Mouse (Mus musculus): ENCODE results near the gene Pard3b.

Pard3b gene

GRCm38 (mm10) chr1:62388013-62388412 lies 749.4 kb downstream of the Pard3b start:
- no peak for DNase-seq (ENCODE audit: low spot score in 2 of 2)

DNA sequence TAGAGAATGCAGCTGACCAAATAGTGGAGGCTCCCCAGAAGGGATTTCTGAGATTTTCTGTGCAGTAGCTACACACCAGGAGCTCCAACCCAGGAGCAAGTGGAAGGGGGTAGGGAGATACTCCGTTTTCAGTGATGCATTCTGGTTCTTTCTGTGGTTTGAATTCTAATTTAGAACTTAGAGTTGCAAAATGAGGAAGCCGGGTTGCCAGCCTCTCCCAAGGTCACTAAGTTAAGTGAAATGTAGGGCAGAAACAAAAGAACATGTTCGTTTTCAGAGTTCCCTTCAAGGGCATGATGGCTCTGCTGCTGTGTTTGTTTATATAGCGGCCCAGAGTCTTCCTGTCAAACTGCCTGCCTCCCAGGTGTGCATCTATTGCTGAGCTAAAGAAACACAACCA lies 754.2 kb downstream of the Pard3b start:
- no peak for DNase-seq (ENCODE audit: low spot score in 2 of 2)

GRCm38 (mm10) chr1:62394555-62394954 lies 755.9 kb downstream of the Pard3b start:
- no peak for DNase-seq (ENCODE audit: low spot score in 2 of 2)

DNA sequence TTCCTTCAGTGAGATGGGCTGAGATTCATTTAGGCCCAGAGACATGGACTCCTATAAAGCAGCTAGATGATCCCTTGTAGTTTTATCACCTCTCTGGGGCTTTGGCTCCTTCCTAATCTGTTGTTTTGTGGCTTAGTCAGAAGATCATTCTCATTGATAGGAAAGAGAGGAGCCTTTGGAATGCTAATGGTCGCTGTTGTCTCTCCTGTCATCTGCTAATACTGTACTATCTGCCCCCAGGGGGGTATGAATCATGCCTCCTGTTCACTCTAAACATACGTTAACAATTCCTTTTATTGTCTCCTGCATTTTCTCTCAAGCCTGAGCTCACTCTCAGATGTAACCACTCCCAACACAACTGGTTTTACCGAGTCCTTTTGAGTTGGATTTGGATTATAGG lies 759.6 kb downstream of the Pard3b start:
- no peak for DNase-seq (ENCODE audit: low spot score in 2 of 2)

DNA sequence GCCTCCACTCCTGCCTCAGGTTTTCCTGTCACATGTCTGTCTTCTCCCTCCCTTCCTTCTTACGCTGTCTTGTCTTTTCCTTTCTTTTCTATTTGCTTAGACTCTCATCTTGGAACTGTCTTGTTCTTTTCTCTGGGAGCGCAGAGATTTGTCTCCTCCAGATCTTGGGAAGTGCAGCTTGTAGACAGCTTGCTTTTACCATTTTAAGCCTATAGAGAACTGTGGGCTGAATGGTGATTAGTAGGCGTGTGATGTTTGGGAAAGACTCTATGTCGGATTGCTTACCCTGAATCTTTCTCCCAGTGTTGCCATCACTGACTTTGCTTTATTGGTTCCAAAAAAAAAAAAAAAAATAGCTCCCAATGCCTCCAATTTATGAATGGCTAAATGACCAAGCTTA lies 760.1 kb downstream of the Pard3b start:
- DNase-seq (ENCODE audit: low spot score in 2 of 2), result no peak

DNA sequence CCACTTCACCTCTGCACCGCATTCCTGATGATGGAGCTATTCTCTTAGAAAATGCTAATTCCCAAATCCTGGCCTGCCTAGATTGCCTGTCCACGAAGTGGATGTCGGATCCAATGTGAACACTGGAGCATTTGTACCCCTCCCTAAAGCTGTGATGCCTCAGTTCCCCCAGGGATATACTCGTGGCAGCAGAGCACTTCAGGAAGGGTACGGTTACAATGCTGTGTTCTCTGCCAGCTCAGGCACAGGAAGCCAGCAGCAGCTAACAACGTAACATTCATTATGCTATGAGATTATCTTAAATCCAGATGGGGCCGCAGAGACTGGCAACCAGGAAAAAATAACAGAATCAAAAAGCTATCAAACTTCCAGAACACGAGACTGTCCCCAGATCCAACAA lies 766.4 kb downstream of the Pard3b start:
- DNase-seq (ENCODE audit: low spot score in 2 of 2), result no peak

DNA sequence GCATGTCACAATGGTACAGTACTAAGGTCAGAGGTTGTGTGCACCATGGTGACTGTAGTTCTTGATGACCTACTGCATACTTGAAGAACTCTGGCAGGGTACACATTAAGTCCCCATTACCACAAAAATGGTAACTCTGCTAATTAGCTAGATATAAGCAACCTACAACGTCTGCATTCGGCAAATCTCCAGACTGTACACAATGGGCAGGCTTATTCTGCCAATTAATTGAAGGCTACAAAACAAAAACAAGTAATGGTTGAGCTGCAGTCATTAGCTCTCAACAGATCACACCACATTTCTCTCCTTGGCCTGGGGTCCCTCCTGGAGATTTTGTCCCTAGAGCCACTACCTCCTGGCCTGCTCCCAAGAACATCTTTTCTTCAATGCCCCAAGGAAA lies 772.7 kb downstream of the Pard3b start:
- DNase-seq (ENCODE audit: low spot score in 2 of 2), result no peak

GRCm38 (mm10) chr1:62412019-62412418 lies 773.4 kb downstream of the Pard3b start:
- no peak for DNase-seq (ENCODE audit: low spot score in 2 of 2)

GRCm38 (mm10) chr1:62412988-62413387 lies 774.4 kb downstream of the Pard3b start:
- no peak for DNase-seq (ENCODE audit: low spot score in 2 of 2)

DNA sequence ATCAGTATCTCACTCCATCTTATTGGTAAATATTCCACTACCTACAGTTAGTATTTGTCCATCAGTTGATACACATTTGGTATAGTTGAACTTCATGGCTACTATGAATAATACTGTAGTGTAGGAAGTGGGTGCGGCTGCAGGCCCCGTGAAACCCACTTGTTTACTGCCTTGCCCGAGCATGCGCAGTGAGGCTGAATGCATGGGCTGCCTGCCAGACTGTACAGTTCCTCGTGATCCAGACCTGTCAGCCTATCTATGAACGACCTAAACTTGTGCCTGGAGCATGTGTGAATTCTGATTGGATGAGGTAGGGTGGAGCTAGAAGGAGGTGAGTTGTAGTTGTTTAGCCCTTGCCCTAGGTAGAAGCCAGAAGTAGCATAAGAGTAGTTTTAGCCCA lies 775.9 kb downstream of the Pard3b start:
- no peak for DNase-seq (ENCODE audit: low spot score in 2 of 2)

DNA sequence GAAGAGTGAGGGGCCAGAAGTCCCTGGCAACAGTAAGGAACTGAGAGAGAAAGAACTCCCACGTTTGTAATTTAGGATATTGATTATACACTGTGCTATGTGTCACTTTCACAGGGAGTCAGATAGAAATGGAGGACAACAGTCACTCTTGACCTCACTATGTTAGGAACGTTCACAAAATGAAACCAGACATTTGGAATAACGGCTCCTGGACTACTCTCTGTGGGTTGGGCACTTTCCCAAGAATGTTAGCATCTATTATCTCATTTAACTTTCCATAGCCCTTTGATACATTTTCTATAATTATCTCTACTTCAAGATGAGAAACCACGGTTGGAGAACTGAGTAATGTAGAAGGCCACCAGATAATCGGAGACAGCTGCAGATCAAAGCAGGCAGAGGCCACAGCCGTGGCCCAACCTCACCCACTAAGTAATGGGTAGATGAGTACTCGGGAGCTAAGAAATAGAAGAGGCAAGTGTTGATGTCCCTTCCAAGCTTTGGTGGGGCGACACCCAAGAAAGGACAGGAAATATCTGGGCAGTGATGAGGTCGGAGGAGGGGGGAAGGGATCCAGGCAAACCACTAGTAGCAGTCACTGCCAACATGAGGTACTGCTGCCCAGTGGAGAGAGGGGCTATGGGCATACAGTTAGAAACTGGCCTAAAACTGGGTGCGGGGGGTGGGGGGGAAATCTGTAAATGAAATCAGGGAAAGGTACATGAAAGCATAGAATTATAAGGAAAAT lies 778.2 kb downstream of the Pard3b start:
- DNase-seq (ENCODE audit: low spot score in 2 of 2), result no peak

DNA sequence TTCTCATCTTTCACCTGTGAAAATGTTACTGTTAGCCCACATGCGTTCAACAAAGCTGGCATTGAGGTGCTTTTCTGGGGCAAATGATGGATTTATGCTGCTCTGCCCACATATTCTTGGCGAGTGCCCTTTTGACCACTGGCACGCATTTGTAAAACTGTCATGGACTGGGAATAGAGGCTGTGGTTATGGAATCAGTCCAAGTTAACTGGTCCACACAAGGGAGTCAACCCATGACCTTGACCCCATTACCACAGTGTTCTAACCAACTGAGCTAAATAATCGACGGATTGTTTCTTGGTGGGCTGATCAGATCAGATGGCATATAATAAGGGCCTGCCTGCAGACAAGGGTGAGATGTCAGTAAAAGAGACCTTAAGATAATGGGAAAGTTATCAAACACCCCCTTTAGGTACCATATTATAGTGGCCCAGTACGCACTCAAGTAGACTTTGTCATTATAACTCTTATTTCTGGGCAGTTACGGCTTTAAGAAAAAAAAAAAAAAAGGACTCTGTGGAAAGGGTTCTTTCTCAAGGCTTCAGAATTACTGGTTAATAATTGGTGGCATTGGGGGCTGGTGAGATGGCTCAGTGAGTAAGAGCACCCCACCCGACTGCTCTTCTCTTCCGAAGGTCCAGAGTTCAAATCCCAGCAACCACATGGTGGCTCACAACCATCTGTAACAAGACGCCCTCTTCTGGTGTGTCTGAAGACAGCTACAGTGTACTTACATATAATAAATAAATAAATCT lies 784.4 kb downstream of the Pard3b start:
- DNase-seq (ENCODE audit: low spot score in 2 of 2), result no peak

- DNase-seq (ENCODE audit: low spot score in 2 of 2), result no peak
Measured at GRCm38 (mm10) chr1:62425369-62425768, 786.7 kb downstream of the Pard3b start.

GRCm38 (mm10) chr1:62428736-62429135 lies 790.1 kb downstream of the Pard3b start:
- no peak for DNase-seq (ENCODE audit: low spot score in 2 of 2)

GRCm38 (mm10) chr1:62429333-62430182 lies 790.9 kb downstream of the Pard3b start:
- DNase-seq (ENCODE audit: low spot score in 2 of 2), result no peak

- DNase-seq (ENCODE audit: low spot score in 2 of 2), result no peak
Measured at GRCm38 (mm10) chr1:62431054-62431453, 792.4 kb downstream of the Pard3b start.

GRCm38 (mm10) chr1:62433891-62434290 lies 795.3 kb downstream of the Pard3b start:
- DNase-seq (ENCODE audit: low spot score in 2 of 2), result no peak

DNA sequence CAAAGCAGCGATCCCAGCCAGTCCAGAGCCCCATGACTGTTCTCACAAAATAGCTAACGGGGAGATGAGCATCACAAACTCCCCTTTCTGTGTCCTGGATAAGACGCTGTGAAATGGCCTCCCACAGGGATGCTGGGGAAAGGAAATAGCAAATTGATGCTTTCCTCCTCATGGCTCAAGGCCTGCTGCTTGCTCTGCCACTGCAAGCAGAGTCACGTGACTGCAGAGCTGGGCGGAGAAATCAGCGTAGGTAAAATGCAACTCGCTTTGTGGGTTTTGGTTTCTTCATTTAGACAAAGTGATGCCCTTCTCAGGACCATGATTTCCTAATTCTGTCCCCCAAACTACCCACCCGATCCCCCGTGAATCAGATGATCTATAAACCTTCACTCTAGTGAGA lies 797.2 kb downstream of the Pard3b start:
- no peak for DNase-seq (ENCODE audit: low spot score in 2 of 2)

GRCm38 (mm10) chr1:62436304-62436703 lies 797.7 kb downstream of the Pard3b start:
- DNase-seq (ENCODE audit: low spot score in 2 of 2), result no peak

GRCm38 (mm10) chr1:62437493-62437892 lies 798.9 kb downstream of the Pard3b start:
- DNase-seq (ENCODE audit: low spot score in 2 of 2), result no peak

GRCm38 (mm10) chr1:62444406-62444805 lies 805.8 kb downstream of the Pard3b start:
- DNase-seq (ENCODE audit: low spot score in 2 of 2), result no peak

GRCm38 (mm10) chr1:62446818-62447217 lies 808.2 kb downstream of the Pard3b start:
- no peak for DNase-seq (ENCODE audit: low spot score in 2 of 2)
